Mouse (Mus musculus): ENCODE measurements at regions not wholly inside any gene's neighbourhood (a gene's known extent, or its start where the extent isn't known, plus 50 kb on each side); places are given as distances from the start of the nearest gene placed in this dataset.
"Not testable (repeated sequence)": the region's sequence is repeated elsewhere in the genome, so short reads cannot be mapped to it uniquely, and the experiment has no call there.

- DNase-seq, result no peak
Observed at GRCm38 (mm10) chr17:6853641-6854040, 71.1 kb upstream of the Ezr start.

- peak; percentile 38 for DNase-seq
Observed at GRCm38 (mm10) chr17:6852177-6852947, 69.8 kb upstream of the Ezr start.

GRCm38 (mm10) chr17:6850513-6850912 lies 67.9 kb upstream of the Ezr start:
- no peak for DNase-seq

- DNase-seq, result not testable (repeated sequence)
Observed at GRCm38 (mm10) chr17:6841781-6842465, 59.3 kb upstream of the Ezr start.

GRCm38 (mm10) chr17:6835333-6835916 lies 52.8 kb upstream of the Ezr start:
- DNase-seq, result no peak

Data from kidney, postnatal 10 days (tissue).